In the genomic region with DNA sequence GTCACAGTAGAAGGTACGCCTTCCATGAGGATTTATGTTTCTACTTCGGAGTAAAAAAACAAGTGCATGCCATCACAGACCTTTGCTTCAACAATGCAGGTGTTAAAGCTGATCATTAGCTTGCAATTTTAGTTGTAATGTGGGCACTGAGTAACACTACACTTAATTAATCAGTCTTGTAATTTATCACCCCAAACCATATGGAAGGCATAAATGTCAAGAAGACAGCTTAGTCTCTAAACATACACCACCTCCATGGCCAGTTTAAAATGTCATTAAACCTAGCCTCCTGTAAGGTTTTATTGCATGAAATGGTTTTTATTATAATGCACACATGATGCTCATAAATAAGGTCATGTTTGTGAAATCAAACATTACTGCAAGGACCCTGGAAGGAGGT, we compare ENCODE assay signal across 21 mouse cellular contexts.
"Had no signal": no experiment of that assay in that cellular context is flagged by ENCODE, and none has a peak within 500 bp of the region (broad histone marks: within the 10 kb centered on the region; RNA-seq: fewer than 3 reads in every experiment).

No protein-coding gene starts in this region.

- H3K4me2 ChIP-seq: liver, embryonic 12.5 days; liver, embryonic 15.5 days; lung, embryonic 15.5 days; midbrain, embryonic 13.5 days; stomach, embryonic 15.5 days had no signal

- H3K27ac ChIP-seq: kidney, postnatal 0 days; liver, embryonic 12.5 days; liver, embryonic 15.5 days; lung, embryonic 15.5 days; midbrain, embryonic 10.5 days; stomach, embryonic 15.5 days had no signal

- H3K9ac ChIP-seq: liver, embryonic 12.5 days; liver, embryonic 15.5 days; lung, embryonic 15.5 days; midbrain, embryonic 13.5 days; stomach, embryonic 15.5 days had no signal

- H3K4me3 ChIP-seq: liver, embryonic 12.5 days; liver, embryonic 15.5 days; lung, embryonic 15.5 days; megakaryocyte, embryonic 14.5 days; midbrain, embryonic 10.5 days; midbrain, embryonic 13.5 days; myocyte; stomach, embryonic 15.5 days had no signal

- H3K9me3 ChIP-seq: liver, embryonic 12.5 days; liver, embryonic 15.5 days; lung, embryonic 15.5 days; megakaryocyte, embryonic 14.5 days; midbrain, embryonic 10.5 days; midbrain, embryonic 13.5 days; stomach, embryonic 15.5 days had no signal

- ATAC-seq: intestine, embryonic 16.5 days; liver, embryonic 12.5 days; midbrain, embryonic 13.5 days had no signal

- H3K27me3 ChIP-seq: liver, embryonic 12.5 days; liver, embryonic 15.5 days; lung, embryonic 15.5 days; megakaryocyte, embryonic 14.5 days; midbrain, embryonic 13.5 days; stomach, embryonic 15.5 days had no signal

- H3K4me1 ChIP-seq: liver, embryonic 12.5 days; liver, embryonic 15.5 days; lung, embryonic 15.5 days; stomach, embryonic 15.5 days had no signal

- DNase-seq: kidney, adult 18-20 months; kidney, postnatal 25 days; left cerebral cortex, postnatal 4 days; liver; lung, adult 18-20 months; lung, postnatal 10 days; lung, postnatal 36 days; right cerebral cortex, adult 18-20 months; right cerebral cortex, postnatal 14 days; right cerebral cortex, postnatal 4 days; thymus, postnatal 25 days had no signal

- H3K36me3 ChIP-seq: liver, embryonic 12.5 days; liver, embryonic 15.5 days; lung, embryonic 15.5 days; midbrain, embryonic 10.5 days; midbrain, embryonic 13.5 days; stomach, embryonic 15.5 days had no signal
